Mouse (Mus musculus): ENCODE data around the gene Ddx20.

DNA sequence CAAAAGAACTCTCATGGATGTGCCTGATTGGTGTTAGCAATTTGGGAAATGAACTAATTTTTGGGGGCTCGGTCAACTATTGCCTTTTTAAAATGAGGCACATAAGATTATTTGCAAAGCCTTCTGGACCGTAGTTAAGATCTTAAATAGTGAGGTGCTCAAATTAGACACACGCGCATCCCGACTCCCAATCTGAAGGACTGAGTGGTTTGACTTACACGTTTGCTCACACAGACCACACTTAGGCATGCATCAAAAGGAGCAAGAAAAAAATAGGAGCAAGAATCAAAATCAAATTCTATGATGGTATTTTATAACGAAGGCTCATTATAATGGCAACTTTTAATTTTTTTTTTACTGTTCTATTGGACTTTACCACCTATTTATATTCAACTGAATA lies 49.7 kb upstream of the Ddx20 start:
- no peak for TF ChIP-seq POLR2A (IDR thresholded peaks at IDR 0.05; ENCODE audit: control insufficient read depth in 1 of 2, insufficient read depth in 1 of 2, low read depth in 1 of 2, low read length in 2 of 2, poor library complexity in 1 of 2)
- TF ChIP-seq ELF1 (IDR thresholded peaks at IDR 0.05; ENCODE audit: low read depth, low read length), result no peak
- TF ChIP-seq NELFE (IDR thresholded peaks at IDR 0.05; ENCODE audit: low read depth, low read length), result no peak
- TF ChIP-seq RCOR1 (IDR thresholded peaks at IDR 0.05; ENCODE audit: low read depth, low read length), result no peak
- TF ChIP-seq GATA1 (IDR thresholded peaks at IDR 0.05; ENCODE audit: low read depth, low read length), result no peak
- no peak for TF ChIP-seq ZNF384 (IDR thresholded peaks at IDR 0.05; ENCODE audit: low read depth, low read length)
- TF ChIP-seq JUND (IDR thresholded peaks at IDR 0.05; ENCODE audit: low read depth, low read length), result no peak
- TF ChIP-seq POLR2AphosphoS5 (IDR thresholded peaks at IDR 0.05; ENCODE audit: borderline replicate concordance, low read depth, low read length), result no peak
- no peak for TF ChIP-seq HCFC1 (IDR thresholded peaks at IDR 0.05; ENCODE audit: low read depth, low read length)
- TF ChIP-seq CTCF (IDR thresholded peaks at IDR 0.05 in 2 of 3, conservative IDR thresholded peaks at IDR 0.05 in 1 of 3; ENCODE audit: control insufficient read depth in 1 of 3, insufficient read depth in 1 of 3, low read depth in 2 of 3, low read length in 3 of 3, poor library complexity in 1 of 3, severe bottlenecking in 1 of 3), result no peak

All from MEL (cell line).